Mouse (Mus musculus) layer of hippocampus, adult 2 months (tissue): ENCODE measurements at regions not wholly inside any gene's neighbourhood (a gene's known extent, or its start where the extent isn't known, plus 50 kb on each side); places are given as distances from the start of the nearest gene placed in this dataset.
"Not testable (repeated sequence)": the region's sequence is repeated elsewhere in the genome, so short reads cannot be mapped to it uniquely, and the experiment has no call there.

ENCODE experiments used
- DNase-seq, 2 experiments: peaks; one replicate each; pipeline ENCODE4 v3.0.0; 2022; ENCODE audit warnings: low spot score in 2 of 2
- H3K27ac ChIP-seq: fragments of 200-600 bp; 2 replicates; pipeline ENCODE4 v1.8.1; 2022
- H3K4me3 ChIP-seq: fragments of 200-600 bp; 2 replicates; pipeline ENCODE4 v1.8.1; 2022; ENCODE audit warnings: mild to moderate bottlenecking
- CTCF ChIP-seq: fragments of 200-600 bp; conservative IDR thresholded peaks from 2 replicates; pipeline ENCODE4 v1.8.1; 2022; ENCODE audit warnings: antibody characterized with exemption, mild to moderate bottlenecking, moderate library complexity

GRCm38 (mm10) chr2:75781781-75782211, 50.2 kb upstream of the Agps start:
- Histone ChIP-seq H3K4me3 (no peak overlapping the region), H3K27ac (no peak overlapping the region)
- TF ChIP-seq CTCF, result no peak
- no peak for DNase-seq

- TF ChIP-seq CTCF, result peak; percentile 92
- Histone ChIP-seq H3K27ac (no peak overlapping the region), H3K4me3 (peak overlapping the region; percentile 32; the same call in 1 of the 2 replicates)
- DNase-seq, result peak; percentile 54 to 60
Observed at GRCm38 (mm10) chr2:75781078-75781477, 50.9 kb upstream of the Agps start.

DNA sequence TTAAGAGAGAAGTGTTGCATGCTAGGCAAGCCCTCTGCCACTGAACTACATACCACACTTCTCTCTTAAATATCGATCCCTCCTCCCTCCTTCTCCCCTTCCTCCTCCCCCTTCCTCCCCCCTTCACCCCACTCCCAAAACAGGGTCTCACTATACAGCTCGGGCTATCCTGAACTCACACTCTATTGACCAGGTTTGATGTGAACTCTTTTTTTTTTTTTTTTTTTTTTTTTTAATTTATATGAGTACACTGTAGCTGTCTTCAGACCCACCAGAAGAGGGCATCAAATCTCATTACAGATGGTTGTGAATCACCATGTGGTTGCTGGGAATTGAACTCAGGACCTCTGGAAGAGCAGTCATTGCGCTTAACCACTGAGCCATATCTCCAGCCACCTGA, 53.3 kb upstream of the Agps start:
- H3K27ac ChIP-seq, H3K4me3 ChIP-seq, DNase-seq: not testable (repeated sequence)
- TF ChIP-seq CTCF, result peak; percentile 19; the same call in 1 of the 2 replicates

DNA sequence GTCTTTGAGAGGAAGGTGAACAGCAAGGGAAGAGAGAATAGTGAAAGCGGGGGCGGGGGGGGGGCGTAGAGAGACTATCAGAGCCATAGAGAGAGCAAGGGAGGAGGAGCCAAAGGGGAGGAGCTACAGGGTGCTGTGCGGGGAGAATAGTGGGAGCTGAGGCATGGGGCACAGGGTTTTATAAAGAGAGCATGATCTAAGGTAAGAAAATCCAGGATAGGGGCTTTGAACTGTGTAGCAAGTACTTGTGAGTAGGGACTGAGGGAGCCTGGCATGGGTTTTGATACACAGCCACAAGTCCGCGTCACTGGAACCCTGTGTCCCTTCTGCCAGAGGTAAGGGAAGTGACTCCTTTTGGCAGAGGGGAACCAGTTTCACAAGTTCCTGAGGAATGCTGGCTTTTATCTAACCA, 54.9 kb upstream of the Agps start:
- no peak for DNase-seq
- Histone ChIP-seq H3K27ac (no peak overlapping the region), H3K4me3 (no peak overlapping the region)
- TF ChIP-seq CTCF, result no peak

DNA sequence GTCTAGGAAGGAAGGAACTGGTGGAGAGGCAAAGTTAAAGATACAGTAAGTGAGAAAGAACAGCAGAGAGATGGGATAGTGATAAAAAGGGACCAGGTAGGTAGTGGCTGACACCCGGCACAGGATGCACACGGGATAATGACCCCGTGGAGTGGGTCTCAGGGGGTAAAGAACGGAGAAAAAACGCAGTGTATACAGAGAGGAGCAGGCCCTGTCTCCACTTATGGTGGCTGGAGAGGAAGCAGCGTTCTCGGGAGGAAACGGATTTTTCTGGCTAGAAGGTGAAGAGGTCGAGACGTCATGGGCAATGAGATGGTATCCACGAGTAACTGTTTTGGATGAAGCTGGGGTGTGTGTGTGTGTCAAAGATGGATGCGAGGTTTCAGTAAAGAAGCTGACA, 55.4 kb upstream of the Agps start:
- TF ChIP-seq CTCF, result no peak
- H3K27ac ChIP-seq, result no peak overlapping the region
- H3K4me3 ChIP-seq, result no peak overlapping the region
- no peak for DNase-seq

- Histone ChIP-seq H3K27ac (no peak overlapping the region), H3K4me3 (no peak overlapping the region)
- TF ChIP-seq CTCF, result no peak
- no peak for DNase-seq
Observed at GRCm38 (mm10) chr2:75775217-75775616, 56.8 kb upstream of the Agps start.

- no peak overlapping the region for H3K27ac ChIP-seq
- no peak overlapping the region for H3K4me3 ChIP-seq
- no peak for DNase-seq
- TF ChIP-seq CTCF, result no peak
Observed at GRCm38 (mm10) chr2:75773431-75773830, 58.5 kb upstream of the Agps start.

- DNase-seq, result no peak
- H3K4me3 ChIP-seq, result no peak overlapping the region
- no peak for TF ChIP-seq CTCF
- H3K27ac ChIP-seq, result peak overlapping the region; percentile 21; the same call in 1 of the 2 replicates
Observed at GRCm38 (mm10) chr2:75772251-75772956, 59.6 kb upstream of the Agps start.

- H3K27ac ChIP-seq, result no peak overlapping the region
- H3K4me3 ChIP-seq, result no peak overlapping the region
- no peak for TF ChIP-seq CTCF
- DNase-seq, result no peak
Observed at GRCm38 (mm10) chr2:75770633-75771032, 61.3 kb upstream of the Agps start.

DNA sequence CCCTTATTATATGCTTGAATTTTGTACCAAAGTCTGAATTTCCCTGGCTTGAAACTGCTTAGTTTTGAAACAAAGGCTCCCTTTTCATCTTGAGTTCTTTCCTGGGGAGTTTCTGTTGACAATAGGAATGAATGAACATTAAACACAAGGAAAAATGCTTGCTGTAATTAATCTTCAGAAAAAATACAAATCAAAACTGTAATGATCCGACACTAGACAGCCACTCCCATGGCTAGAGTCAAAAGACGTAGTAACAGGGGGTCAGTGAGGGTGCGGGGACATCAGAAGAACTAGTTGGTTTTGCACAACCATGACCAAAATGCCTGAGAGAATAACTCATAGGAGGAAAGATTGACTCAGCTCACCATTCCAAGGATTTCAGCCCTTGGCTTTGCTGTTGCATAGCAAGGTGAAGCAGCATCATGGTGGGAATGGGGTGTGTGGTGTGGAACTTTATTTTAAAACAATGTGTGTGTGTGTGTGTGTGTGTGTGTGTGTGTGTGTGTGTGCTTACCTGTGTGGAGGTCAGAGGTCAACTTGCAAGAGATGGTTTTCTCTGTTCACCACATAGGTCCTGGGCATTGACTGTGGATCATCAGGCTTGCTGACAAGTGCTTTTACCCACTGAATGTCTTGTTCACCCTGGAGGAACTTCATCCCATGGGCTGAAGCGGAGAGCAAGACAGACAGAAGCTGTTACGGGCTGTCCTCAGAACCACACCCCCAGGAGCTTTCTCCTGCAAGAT, 63.2 kb upstream of the Agps start:
- H3K4me3 ChIP-seq, result no peak overlapping the region
- DNase-seq, result no peak
- 0 out of 2 replicates have a peak overlapping the region, but pooled peaks have one; percentile 1 for H3K27ac ChIP-seq
- no peak for TF ChIP-seq CTCF

DNA sequence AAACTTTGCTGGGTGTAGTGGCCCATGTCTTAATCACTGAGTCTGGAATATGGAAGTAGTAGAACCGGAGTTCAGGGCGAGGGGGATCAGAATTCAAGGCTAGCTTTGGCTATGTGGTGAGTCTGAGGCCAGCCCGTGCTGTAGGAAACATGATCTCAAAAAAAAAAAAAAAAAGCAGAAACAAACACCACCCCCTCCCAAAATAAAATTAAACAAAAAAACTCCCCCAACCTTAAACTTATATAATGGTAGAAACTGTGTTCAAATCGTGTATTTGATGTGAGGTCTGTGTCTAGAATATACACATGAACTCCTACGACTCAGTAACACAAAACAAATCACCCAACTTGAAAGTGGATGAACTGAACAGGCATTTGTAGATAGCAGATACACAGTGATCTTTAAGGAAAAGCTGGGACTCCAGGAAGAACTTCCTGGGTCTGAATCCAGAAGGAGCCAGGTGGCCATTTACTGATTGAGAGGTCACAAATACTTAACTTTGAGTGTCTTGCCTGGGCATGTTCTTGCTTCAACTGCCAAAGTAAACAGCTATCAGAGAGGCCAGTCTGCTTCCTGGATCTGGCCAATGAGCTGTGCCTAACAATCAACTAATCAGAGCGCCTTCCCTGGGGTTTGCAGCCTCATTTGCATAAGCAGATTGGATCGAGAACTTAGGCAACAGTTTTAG, 63.6 kb upstream of the Nfe2l2 start:
- no peak for TF ChIP-seq CTCF
- Histone ChIP-seq H3K4me3 (no peak overlapping the region), H3K27ac (0 out of 2 replicates have a peak overlapping the region, but pooled peaks have one; percentile 1)
- DNase-seq, result no peak

DNA sequence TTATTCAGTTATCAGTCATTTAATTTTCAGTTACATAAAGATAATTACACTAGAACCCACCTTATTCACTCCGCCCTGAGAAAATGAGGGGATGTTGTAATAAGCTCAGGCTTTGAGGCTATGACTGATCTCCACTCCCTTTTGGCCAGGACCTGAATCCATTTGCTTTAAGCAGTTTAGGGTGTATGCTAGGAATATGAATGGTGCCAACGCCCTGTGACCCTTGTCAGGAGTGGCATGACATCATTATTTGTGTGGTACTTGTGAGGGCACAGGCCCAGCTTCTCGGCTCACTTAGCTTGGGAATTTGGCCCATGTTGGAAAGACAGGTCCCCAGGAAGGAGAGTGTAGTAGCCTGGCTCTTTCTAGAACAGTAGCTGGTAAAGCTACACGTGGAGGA, 61.0 kb upstream of the Nfe2l2 start:
- Histone ChIP-seq H3K4me3 (no peak overlapping the region), H3K27ac (no peak overlapping the region)
- TF ChIP-seq CTCF, result no peak
- no peak for DNase-seq

- no peak overlapping the region for H3K4me3 ChIP-seq
- DNase-seq, result no peak
- no peak for TF ChIP-seq CTCF
- no peak overlapping the region for H3K27ac ChIP-seq
Observed at GRCm38 (mm10) chr2:75763252-75763651, 58.8 kb upstream of the Nfe2l2 start.
